Mouse (Mus musculus): Measurements from ENCODE around the gene Rnase10. TPM values are rescaled to one million over a fixed set of nuclear protein-coding genes. Genes with fewer than 3 reads are reported as not detected.

The Rnase10 gene
- polyA plus RNA-seq, 1 experiment from 2014 or later, result 0.41 TPM

GRCm38 (mm10) chr14:51050063-51050462, 42.5 kb downstream of the Rnase10 start, which contains the start of gene Rnase11:
Gene Rnase11 (minus strand): TSS chr14:51050163.
- Histone ChIP-seq H3K9ac (no peak within 1 kb of the TSS), H3K27ac (ENCODE audit: poor library complexity, severe bottlenecking) (no peak within 1 kb of the TSS), H3K27me3 (replicated peaks) (no peaks in the 10 kb centered on the region), H3K4me3 (no peak within 1 kb of the TSS), H3K4me1 (replicated peaks) (0 out of 2 replicates have a peak, but pooled peaks cover 3% of the 10 kb centered on the region), H3K9me3 (replicated peaks) (no peaks in the 10 kb centered on the region), H3K36me3 (no peaks in the 10 kb centered on the region), H3K4me2 (no peak within 1 kb of the TSS)
- 76% methylated on average over 2 of the region's 2 CpGs for WGBS
- no peak for ATAC-seq (ENCODE audit: insufficient number of reproducible peaks, low FRiP score)

DNA sequence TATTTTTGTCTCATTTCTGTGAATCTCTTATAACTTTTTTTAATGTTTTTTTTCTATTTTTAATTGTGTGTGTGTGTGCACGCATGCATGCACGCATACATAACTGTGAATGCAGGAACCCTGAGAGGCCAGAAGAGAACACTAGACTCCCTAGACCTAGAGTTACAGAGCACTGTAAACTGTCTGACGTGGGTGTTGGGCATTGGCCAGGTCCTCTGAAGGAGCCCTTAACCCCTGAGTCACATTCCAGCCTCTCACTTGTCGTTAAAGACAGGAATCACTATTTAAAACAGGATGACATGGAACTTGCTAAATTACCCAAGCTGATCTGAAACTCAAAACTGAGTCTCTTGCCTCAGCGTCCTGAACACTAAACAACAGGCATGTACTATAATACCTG, 44.4 kb downstream of the Rnase10 start:
- H3K27ac ChIP-seq (ENCODE audit: poor library complexity, severe bottlenecking), result no peak overlapping the region
- no peak overlapping the region for H3K9ac ChIP-seq
- ATAC-seq (ENCODE audit: insufficient number of reproducible peaks, low FRiP score), result no peak; the same call in 1 of the 2 replicates
- H3K9me3 ChIP-seq (replicated peaks), result no peaks in the 10 kb centered on the region
- no peaks in the 10 kb centered on the region for H3K36me3 ChIP-seq
- peaks cover 4% of the 10 kb centered on the region; the same call in 1 of the 2 replicates for H3K4me1 ChIP-seq (replicated peaks)
- no peaks in the 10 kb centered on the region for H3K27me3 ChIP-seq (replicated peaks)
- 55% methylated on average over 5 of the region's 5 CpGs for WGBS
- H3K4me2 ChIP-seq, result no peak overlapping the region
- H3K4me3 ChIP-seq, result no peak overlapping the region

DNA sequence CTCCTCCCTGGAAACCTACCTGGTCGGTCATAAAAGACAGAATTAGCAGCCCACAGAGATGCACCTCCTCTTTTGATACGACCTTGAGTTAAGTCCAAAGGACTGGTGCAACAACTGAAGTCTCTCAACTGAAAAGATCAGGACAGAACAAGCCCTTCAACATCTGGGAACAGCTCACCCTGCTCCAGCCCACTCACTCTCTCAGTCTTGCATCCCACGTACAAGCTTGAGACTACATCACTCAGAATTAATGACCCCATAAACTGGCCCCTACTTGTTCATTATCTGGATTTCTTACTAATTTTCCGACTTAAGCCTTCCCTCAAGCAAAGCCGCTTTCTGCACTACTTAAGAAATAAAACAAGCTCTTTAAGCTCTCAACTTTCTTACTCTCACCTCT, 45.6 kb downstream of the Rnase10 start:
- no peaks in the 10 kb centered on the region for H3K9me3 ChIP-seq (replicated peaks)
- H3K4me1 ChIP-seq (replicated peaks), result peaks cover 11% of the 10 kb centered on the region
- WGBS, result 77% methylated on average over 5 of the region's 5 CpGs
- no peak overlapping the region for H3K9ac ChIP-seq
- H3K27me3 ChIP-seq (replicated peaks), result no peaks in the 10 kb centered on the region
- H3K4me3 ChIP-seq, result no peak overlapping the region
- no peak for ATAC-seq (ENCODE audit: insufficient number of reproducible peaks, low FRiP score)
- no peak overlapping the region for H3K4me2 ChIP-seq
- no peak overlapping the region for H3K27ac ChIP-seq (ENCODE audit: poor library complexity, severe bottlenecking)
- H3K36me3 ChIP-seq, result no peaks in the 10 kb centered on the region

DNA sequence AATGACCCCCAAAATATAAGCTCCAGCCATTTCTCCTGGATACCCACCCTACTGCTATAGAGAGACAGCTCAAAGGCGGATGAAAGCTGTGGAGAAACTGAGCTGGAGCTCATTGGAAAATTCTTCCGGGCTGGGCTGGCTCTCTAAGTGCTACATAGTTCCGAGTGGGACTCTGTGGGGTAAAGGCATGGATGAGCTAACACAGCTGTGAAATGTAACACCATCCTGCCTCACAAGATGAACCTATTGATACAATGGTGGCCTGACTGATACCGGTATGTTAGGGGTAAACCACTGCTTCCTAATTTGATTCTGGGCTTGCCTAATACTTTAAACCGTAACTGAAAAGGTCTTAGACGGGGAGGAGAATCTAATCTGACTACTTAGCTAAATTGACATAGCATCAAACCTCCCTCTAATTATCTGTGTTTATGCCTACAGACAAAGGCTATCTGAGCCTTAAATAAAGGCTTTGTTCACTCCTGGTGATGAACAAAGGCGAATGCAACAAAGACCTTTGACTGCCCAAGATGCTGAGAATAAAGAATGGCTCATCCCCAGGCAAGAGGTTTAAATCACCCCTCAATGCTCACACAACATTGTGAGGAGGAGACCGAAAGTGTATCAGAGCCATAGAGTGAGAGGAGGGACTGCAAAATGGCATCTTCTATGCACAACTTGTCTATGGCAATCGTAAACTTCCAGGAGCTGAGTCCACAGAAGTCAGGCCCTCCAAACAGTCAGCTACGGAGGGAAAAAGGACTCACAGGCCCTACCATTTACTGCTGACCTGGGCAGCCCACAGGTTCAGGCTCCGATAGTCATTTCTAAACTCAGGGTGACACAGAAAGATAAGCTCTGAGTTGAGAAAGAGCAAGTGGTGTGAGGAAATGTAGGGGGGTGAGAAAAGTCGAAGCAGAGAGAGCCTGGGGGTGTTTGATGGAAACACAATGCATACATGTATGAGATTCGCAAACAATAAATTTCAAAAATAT, 47.0 kb downstream of the Rnase10 start:
- no peak overlapping the region for H3K4me2 ChIP-seq
- ATAC-seq (ENCODE audit: insufficient number of reproducible peaks, low FRiP score), result 0 out of 2 replicates have a peak, but pooled peaks have one; percentile 4
- WGBS, result 66% methylated on average over 13 of the region's 13 CpGs

DNA sequence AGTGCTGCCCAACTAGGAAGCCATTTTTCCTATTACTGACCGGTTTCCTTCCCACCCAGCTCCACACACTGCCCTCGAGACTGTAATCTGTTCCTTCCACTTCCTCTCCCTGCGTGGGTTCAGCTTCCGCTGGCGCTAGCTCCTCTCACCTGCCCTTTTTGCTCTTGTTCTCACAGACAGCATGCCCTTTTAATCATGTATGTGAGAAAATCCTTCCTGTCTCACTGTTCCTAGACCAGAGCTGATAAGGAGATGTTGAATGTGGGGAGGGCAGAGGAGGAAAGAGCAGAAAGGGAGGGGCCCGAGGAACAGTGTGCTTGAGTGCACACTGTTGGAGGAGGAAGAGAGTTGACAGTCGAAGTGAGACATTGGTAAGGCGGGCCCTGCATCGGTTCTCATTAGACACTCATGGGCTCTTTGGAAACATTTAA, 49.9 kb downstream of the Rnase10 start, which contains the start of gene Rnase12:
TSS of gene Rnase12 (minus strand) at position 261 of the 431 bp plus-strand sequence.
- H3K9ac ChIP-seq, result no peak within 1 kb of the TSS
- no peaks in the 10 kb centered on the region for H3K36me3 ChIP-seq
- peaks cover 16% of the 10 kb centered on the region for H3K4me1 ChIP-seq (replicated peaks)
- no peak within 1 kb of the TSS for H3K27ac ChIP-seq (ENCODE audit: poor library complexity, severe bottlenecking)
- H3K27me3 ChIP-seq (replicated peaks), result no peaks in the 10 kb centered on the region
- no peak within 1 kb of the TSS for H3K4me2 ChIP-seq
- no peak within 1 kb of the TSS for H3K4me3 ChIP-seq
- no peaks in the 10 kb centered on the region for H3K9me3 ChIP-seq (replicated peaks)
- 0 out of 2 replicates have a peak, but pooled peaks have one; percentile 62 for ATAC-seq (ENCODE audit: insufficient number of reproducible peaks, low FRiP score)
- 39% methylated on average over 9 of the region's 9 CpGs for WGBS

More for the DNA sequence above, 47.0 kb downstream of the Rnase10 start:
- H3K27me3 ChIP-seq (replicated peaks), result no peaks in the 10 kb centered on the region
- H3K9ac ChIP-seq, result no peak overlapping the region
- H3K4me1 ChIP-seq (replicated peaks), result peaks cover 13% of the 10 kb centered on the region
- H3K4me3 ChIP-seq, result no peak overlapping the region
- no peak overlapping the region for H3K27ac ChIP-seq (ENCODE audit: poor library complexity, severe bottlenecking)
- no peaks in the 10 kb centered on the region for H3K36me3 ChIP-seq
- no peaks in the 10 kb centered on the region for H3K9me3 ChIP-seq (replicated peaks)

Other genes starting within 250 kb of the Rnase10 start
- gene Ttc5, start 222.2 kb upstream of the Rnase10 start, polyA plus RNA-seq (2016; fragmentation: Nextera tagmentation; extraction: Ambion mirVana), result 46.1 and 48.1 TPM in 2 replicates
- gene Ccnb1ip1, start 200.0 kb upstream of the Rnase10 start, polyA plus RNA-seq (2016; fragmentation: Nextera tagmentation; extraction: Ambion mirVana), result not detected in 2 replicates
- 40.4 and 41.2 TPM in 2 replicates for gene Parp2, start 199.9 kb upstream of the Rnase10 start, polyA plus RNA-seq (2016; fragmentation: Nextera tagmentation; extraction: Ambion mirVana)
- 6.0 and 6.1 TPM in 2 replicates for gene Tep1, start 137.2 kb upstream of the Rnase10 start, polyA plus RNA-seq (2016; fragmentation: Nextera tagmentation; extraction: Ambion mirVana)
- 0.08 and 0.09 TPM in 2 replicates for gene Klhl33, start 110.2 kb upstream of the Rnase10 start, polyA plus RNA-seq (2016; fragmentation: Nextera tagmentation; extraction: Ambion mirVana)
- 108 and 111 TPM in 2 replicates for gene Osgep, start 82.9 kb upstream of the Rnase10 start, polyA plus RNA-seq (2016; fragmentation: Nextera tagmentation; extraction: Ambion mirVana)
- gene Apex1, start 82.8 kb upstream of the Rnase10 start, polyA plus RNA-seq (2016; fragmentation: Nextera tagmentation; extraction: Ambion mirVana), result 152 and 159 TPM in 2 replicates
- gene Pip4p1, start 76.9 kb upstream of the Rnase10 start, polyA plus RNA-seq (2016; fragmentation: Nextera tagmentation; extraction: Ambion mirVana), result 33.6 and 37.3 TPM in 2 replicates
- gene Pnp, start 76.7 kb upstream of the Rnase10 start, polyA plus RNA-seq (2016; fragmentation: Nextera tagmentation; extraction: Ambion mirVana), result 39.0 and 43.8 TPM in 2 replicates
- gene Gm49342, start 63.2 kb upstream of the Rnase10 start, polyA plus RNA-seq (2016; fragmentation: Nextera tagmentation; extraction: Ambion mirVana), result not detected in 2 replicates
- 0.17 and 0.32 TPM in 2 replicates for gene Pnp2, start 51.8 kb upstream of the Rnase10 start, polyA plus RNA-seq (2016; fragmentation: Nextera tagmentation; extraction: Ambion mirVana)
- gene Rnase9, start 34.1 kb downstream of the Rnase10 start, polyA plus RNA-seq (2016; fragmentation: Nextera tagmentation; extraction: Ambion mirVana), result not detected in 2 replicates
- gene Rnase11, start 42.4 kb downstream of the Rnase10 start, polyA plus RNA-seq (2016; fragmentation: Nextera tagmentation; extraction: Ambion mirVana), result not detected in 2 replicates
- 0.51 and 0.70 TPM in 2 replicates for gene Rnase12, start 49.9 kb downstream of the Rnase10 start, polyA plus RNA-seq (2016; fragmentation: Nextera tagmentation; extraction: Ambion mirVana)
- not detected in 2 replicates for gene Olfr750, start 66.7 kb downstream of the Rnase10 start, polyA plus RNA-seq (2016; fragmentation: Nextera tagmentation; extraction: Ambion mirVana)
- 13.7 and 15.0 TPM in 2 replicates for gene Rnase4, start 83.3 kb downstream of the Rnase10 start, polyA plus RNA-seq (2016; fragmentation: Nextera tagmentation; extraction: Ambion mirVana)
- gene Ang, start 83.4 kb downstream of the Rnase10 start, polyA plus RNA-seq (2016; fragmentation: Nextera tagmentation; extraction: Ambion mirVana), result 2.0 and 3.2 TPM in 2 replicates
- not detected in 2 replicates for gene Eddm3b, start 106.7 kb downstream of the Rnase10 start, polyA plus RNA-seq (2016; fragmentation: Nextera tagmentation; extraction: Ambion mirVana)
- gene Rnase6, start 116.2 kb downstream of the Rnase10 start, polyA plus RNA-seq (2016; fragmentation: Nextera tagmentation; extraction: Ambion mirVana), result 0.29 TPM in 1 of 2 replicates, not detected in the other
- 0.19 TPM in 1 of 2 replicates, not detected in the other for gene Rnase1, start 139.0 kb downstream of the Rnase10 start, polyA plus RNA-seq (2016; fragmentation: Nextera tagmentation; extraction: Ambion mirVana)
- not detected in 2 replicates for gene Rnase2b, start 154.5 kb downstream of the Rnase10 start, polyA plus RNA-seq (2016; fragmentation: Nextera tagmentation; extraction: Ambion mirVana)
- gene Ang2, start 191.4 kb downstream of the Rnase10 start, polyA plus RNA-seq (2016; fragmentation: Nextera tagmentation; extraction: Ambion mirVana), result not detected in 2 replicates
- not detected in 2 replicates for gene Ear14, start 195.6 kb downstream of the Rnase10 start, polyA plus RNA-seq (2016; fragmentation: Nextera tagmentation; extraction: Ambion mirVana)
- not detected in 2 replicates for gene Rnase2a, start 248.4 kb downstream of the Rnase10 start, polyA plus RNA-seq (2016; fragmentation: Nextera tagmentation; extraction: Ambion mirVana)

Measured in heart, embryonic 12.5 days (tissue).